Mouse (Mus musculus) left cerebral cortex, adult 6 months (tissue): ENCODE data around the gene Setd2. TPM values are rescaled to one million over a fixed set of nuclear protein-coding genes. Genes with fewer than 3 reads are reported as not detected.

Source experiments
- long read RNA-seq, 2 experiments: library from polyadenylated mRNA; unstranded; transcript quantifications; one replicate each; pipeline ENCODE4 v2.0.0; 2019 to 2020
- polyA plus RNA-seq: library from polyadenylated mRNA; unstranded; fragments of <200 nt; fragmentation: Nextera tagmentation; gene quantifications from 2 replicates; pipeline ENCODE4 v1.2.3, GENCODE M21; 2021

The Setd2 gene
- polyA plus RNA-seq = 8.8 and 9.2 TPM in 2 replicates
- long read RNA-seq, experiment 1, partial matches to known transcripts = 8 of 13 reads
- long read RNA-seq, experiment 1, other reads (novel, unspliced or antisense) = 3 of 13 reads
- long read RNA-seq, experiment 2, partial matches to known transcripts = 8 of 22 reads
- long read RNA-seq, experiment 2, other reads (novel, unspliced or antisense) = 10 of 22 reads

DNA sequence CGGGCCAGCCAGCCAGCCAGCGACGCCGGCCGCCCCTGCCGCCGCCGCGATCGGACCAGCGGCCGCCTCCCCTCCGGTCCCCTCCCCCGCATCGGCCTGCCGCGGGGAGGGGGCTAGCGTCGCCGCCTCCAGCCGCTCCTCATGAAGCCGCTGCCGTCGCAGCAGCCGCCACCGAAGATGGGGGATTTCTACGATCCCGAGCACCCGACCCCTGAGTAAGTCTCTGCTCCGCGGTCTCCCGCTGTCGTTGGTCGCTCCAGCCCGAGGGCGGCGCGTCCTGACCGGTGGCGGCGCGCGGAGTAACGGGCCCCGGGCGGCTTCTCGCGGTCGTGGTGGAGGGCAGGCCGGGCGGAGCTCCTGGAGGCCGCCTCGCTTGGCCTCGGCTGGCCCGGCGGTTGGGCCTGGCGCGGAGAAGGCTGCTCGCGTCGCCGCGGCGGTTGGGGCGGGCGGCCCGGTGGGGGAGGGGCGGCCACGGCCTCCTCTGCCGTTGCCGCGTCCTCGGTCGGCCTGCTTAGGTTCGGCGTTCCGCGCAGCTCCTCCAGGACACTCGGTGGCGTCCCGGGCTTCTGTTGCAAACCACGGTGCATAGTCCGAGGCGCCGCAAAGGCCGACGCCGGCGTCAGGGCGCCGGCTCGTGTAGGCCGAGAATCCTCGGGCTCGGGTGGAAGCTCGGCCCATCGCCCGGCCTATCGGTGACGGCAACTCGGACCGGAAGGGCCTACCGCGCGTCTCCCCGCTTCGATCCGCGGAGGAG is at the start of gene Setd2:
TSS of gene Setd2 (plus strand) at position 60 of the 754 bp plus-strand sequence.

DNA sequence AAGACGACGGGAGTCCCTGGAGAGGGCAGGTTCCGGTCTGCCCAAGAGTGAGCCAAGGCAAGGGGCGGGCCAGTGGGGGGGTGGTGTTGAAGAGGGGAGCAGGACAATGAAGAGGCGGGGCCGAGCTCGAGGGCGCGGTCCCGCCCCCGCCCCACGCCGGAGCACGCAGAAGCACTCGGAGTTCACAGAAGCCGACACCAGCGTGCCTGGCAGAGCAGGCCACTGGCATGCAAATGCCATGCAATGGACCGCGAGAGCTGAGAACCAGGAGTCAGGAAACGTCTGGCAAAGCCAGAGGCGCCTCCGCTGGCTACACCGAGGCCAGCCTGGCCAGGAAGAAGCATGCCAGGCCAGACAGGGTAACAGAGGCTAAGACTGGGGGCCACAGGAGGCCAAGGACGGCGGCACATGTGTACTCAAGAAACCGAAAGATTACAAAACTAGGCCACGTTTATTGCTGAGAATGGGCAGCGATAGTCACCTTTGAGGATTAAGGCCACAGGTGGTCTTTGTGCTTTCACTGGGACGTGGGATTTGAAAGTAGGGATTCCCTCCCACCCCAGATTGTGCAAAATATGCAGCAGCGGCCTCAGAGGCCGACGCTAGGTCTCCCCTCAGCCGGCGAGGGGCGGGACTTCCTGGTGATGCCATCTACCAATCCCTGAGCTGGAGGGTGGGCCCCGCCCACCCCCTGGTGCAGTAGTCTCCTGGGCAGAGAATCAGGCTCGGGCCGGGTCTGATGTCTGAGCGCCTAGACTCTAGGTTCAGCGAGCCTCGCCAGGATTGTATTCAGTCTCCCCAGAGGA is 92.2 kb downstream of the Setd2 start, which contains the start of gene Nradd:
TSS of gene Nradd (minus strand) at position 92 of the 806 bp plus-strand sequence.

DNA sequence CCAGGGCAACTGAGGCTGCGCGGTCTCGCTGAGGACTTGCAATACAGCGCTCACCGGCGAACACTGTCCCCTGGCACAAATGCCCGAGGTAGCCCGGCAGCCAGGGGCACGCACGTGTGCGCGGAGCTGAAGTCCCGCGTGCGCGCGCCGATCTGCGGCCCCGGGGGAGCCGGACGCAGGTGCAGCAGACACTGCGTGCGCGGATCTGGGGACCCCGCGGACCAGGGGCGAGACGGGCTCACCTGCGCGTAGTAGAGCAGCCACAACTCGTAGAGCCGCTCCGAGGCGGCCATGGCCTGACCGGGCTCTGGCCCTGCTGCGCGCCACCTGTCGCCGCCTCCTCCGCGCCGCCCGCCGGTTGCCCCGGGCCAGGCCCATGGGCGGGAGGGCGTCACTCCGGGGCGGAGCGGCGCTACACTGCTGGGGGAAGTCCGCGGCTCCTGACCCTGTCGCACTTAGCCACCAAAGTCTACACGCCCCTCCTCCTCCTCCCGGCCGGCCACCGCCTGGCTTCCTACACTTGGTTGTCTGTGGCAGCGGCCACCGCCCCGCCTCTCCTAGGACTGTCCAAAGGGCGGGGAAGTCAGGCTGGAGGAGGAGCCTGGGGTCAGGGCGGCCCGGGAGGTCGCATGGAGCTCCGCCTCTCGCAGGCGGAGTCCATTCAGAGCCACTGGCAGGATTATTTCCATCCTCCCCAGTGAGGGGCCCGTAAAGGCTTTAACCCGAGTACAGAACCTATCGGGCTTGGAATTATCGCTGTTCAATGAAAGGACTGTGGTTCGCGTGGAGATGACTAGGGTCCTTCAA is 121.5 kb downstream of the Setd2 start, which contains the start of gene Nbeal2:
TSS of gene Nbeal2 (minus strand) at position 507 of the 807 bp plus-strand sequence.

DNA sequence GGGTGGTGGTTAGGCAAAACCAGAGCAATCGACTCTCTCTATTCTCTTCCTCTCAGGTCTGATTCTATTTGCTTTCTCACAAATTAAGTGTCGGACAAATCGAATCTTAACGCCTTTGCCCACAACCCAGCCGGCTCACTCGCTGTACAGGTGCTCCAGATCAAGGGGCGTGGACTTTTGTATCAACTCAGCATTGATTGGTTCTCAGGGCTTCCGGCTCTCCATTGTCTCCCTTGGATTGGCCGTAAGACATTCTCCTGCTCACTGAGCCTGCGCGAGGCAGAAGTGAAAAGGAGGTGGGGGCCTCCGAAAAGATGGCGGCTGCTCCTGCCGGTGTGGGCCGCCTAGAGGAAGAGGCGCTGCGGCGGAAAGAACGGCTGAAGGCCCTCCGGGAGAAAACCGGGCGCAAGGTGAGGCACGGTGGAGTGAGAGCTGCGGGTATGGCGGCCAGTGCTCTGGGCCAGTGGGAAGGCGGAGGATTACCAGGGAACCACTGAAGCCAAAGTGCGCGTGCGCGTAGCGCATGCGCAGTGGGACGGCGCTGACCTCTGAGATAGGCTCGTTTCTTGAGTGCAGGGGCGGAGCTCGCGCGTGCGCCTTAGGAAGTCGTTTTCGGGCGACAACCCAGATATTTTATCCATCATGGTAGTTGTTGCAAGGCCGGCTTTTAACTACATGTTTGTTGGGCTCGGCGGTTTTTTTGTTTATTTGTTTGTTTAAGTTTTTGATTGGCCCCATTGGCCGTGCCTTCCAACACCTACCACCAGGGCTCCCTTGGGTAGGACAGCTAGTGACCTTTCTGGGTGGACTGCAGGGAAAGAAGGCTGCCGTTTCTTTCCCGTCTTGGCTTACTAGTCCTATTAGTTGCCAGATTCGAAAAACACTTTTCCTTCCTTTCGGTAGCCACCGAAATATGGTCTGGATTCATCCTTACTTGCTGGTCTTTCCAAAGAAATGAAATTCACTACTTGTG is 124.1 kb downstream of the Setd2 start, which contains the start of gene Ccdc12:
TSS of gene Ccdc12 (plus strand) at position 255 of the 973 bp plus-strand sequence.

Other genes starting within 250 kb of the Setd2 start
- 16.6 and 23.0 TPM in 2 replicates for gene Elp6, start 227.4 kb upstream of the Setd2 start, polyA plus RNA-seq
- 25.9 and 40.3 TPM in 2 replicates for gene Scap, start 199.3 kb upstream of the Setd2 start, polyA plus RNA-seq
- gene Ptpn23, start 124.4 kb upstream of the Setd2 start, polyA plus RNA-seq = 6.5 and 9.5 TPM in 2 replicates
- not detected in 2 replicates for gene Ngp, start 112.8 kb upstream of the Setd2 start, polyA plus RNA-seq
- 7.4 and 8.0 TPM in 2 replicates for gene Klhl18, start 55.9 kb upstream of the Setd2 start, polyA plus RNA-seq
- gene Kif9, start 55.6 kb upstream of the Setd2 start, polyA plus RNA-seq = 1.8 and 2.1 TPM in 2 replicates
- 2.5 and 3.3 TPM in 2 replicates for gene Nradd, start 91.9 kb downstream of the Setd2 start, polyA plus RNA-seq
- gene Nbeal2, start 121.6 kb downstream of the Setd2 start, polyA plus RNA-seq = 0.46 and 0.58 TPM in 2 replicates
- gene Ccdc12, start 123.9 kb downstream of the Setd2 start, polyA plus RNA-seq = 120 and 126 TPM in 2 replicates
- gene Myl3, start 209.3 kb downstream of the Setd2 start, polyA plus RNA-seq = not detected in 2 replicates
- 3.3 and 3.7 TPM in 2 replicates for gene Pth1r, start 214.5 kb downstream of the Setd2 start, polyA plus RNA-seq